Mouse (Mus musculus) embryo, embryonic 9.5 days (tissue): ENCODE results near the gene Ppp1r1a.
A peak's percentile ranks its signal among the peaks of the same experiment; 100 is the strongest.

Source experiments
- DNase-seq: peaks from one replicate; pipeline ENCODE4 v3.0.0-alpha.2; 2017; ENCODE audit errors: extremely low spot score

Gene Ppp1r1a

GRCm38 (mm10) chr15:103514119-103514518 is 23.7 kb downstream of the Ppp1r1a start:
- peak; percentile 84 for DNase-seq

GRCm38 (mm10) chr15:103513621-103514031 is 24.2 kb downstream of the Ppp1r1a start:
- no peak for DNase-seq

- no peak for DNase-seq
These were observed 26.2 kb downstream of the Ppp1r1a start for GRCm38 (mm10) chr15:103511652-103512051.

GRCm38 (mm10) chr15:103509317-103509716 is 28.5 kb downstream of the Ppp1r1a start:
- DNase-seq = no peak

GRCm38 (mm10) chr15:103503660-103504059 is 34.1 kb downstream of the Ppp1r1a start:
- DNase-seq = no peak

- no peak for DNase-seq
These were observed 34.6 kb downstream of the Ppp1r1a start for GRCm38 (mm10) chr15:103503251-103503600.

- peak; percentile 74 for DNase-seq
These were observed 35.2 kb downstream of the Ppp1r1a start, which contains the start of gene Pde1b for GRCm38 (mm10) chr15:103502435-103503250. Gene Pde1b (plus strand): TSS chr15:103503034.

- no peak for DNase-seq
These were observed 36.6 kb downstream of the Ppp1r1a start for GRCm38 (mm10) chr15:103501186-103501585.

GRCm38 (mm10) chr15:103500723-103501122 is 37.1 kb downstream of the Ppp1r1a start:
- DNase-seq = no peak

GRCm38 (mm10) chr15:103498157-103498556 is 39.6 kb downstream of the Ppp1r1a start:
- DNase-seq = peak; percentile 24

- no peak for DNase-seq
These were observed 41.3 kb downstream of the Ppp1r1a start for GRCm38 (mm10) chr15:103496204-103497140.

GRCm38 (mm10) chr15:103488336-103488735 is 49.5 kb downstream of the Ppp1r1a start:
- DNase-seq = no peak

- no peak for DNase-seq
These were observed 51.1 kb downstream of the Ppp1r1a start for GRCm38 (mm10) chr15:103486658-103487057.

GRCm38 (mm10) chr15:103485106-103485505 is 52.7 kb downstream of the Ppp1r1a start:
- no peak for DNase-seq

GRCm38 (mm10) chr15:103484490-103484889 is 53.3 kb downstream of the Ppp1r1a start:
- DNase-seq = no peak

GRCm38 (mm10) chr15:103482488-103482887 is 55.3 kb downstream of the Ppp1r1a start:
- DNase-seq = peak; percentile 60
